Mouse (Mus musculus) spleen, embryonic (tissue): Measurements from ENCODE around the gene Tm9sf4.

Experiments
- CTCF ChIA-PET: fragments of 350-600 bp; sonication (Branson Sonifier 250); formaldehyde crosslinking; loops from one replicate; lab custom pipeline; 2022; lab: Charles Lee

The Tm9sf4 gene

GRCm38 (mm10) chr2:153160844-153161683 is at the start of gene Tm9sf4:
Gene Tm9sf4 (plus strand): TSS chr2:153161303.
- CTCF ChIA-PET = interaction anchor here (0.6 to 1.2 kb wide), 2 partner anchors 18 to 73 kb away, joined by 3 to 11 read pairs; no protein-coding TSS in a partner anchor

GRCm38 (mm10) chr2:153115679-153116081 is 45.4 kb upstream of the Tm9sf4 start:
- CTCF ChIA-PET = interaction anchor here (0.7 kb wide), 1 partner anchor 176 kb away, joined by 4 read pairs; no protein-coding TSS in a partner anchor

GRCm38 (mm10) chr2:153117051-153117486 is 44.0 kb upstream of the Tm9sf4 start:
- CTCF ChIA-PET = interaction anchor here (0.6 to 1.1 kb wide), 4 partner anchors 9 to 204 kb away, joined by 3 to 4 read pairs (median 3); no protein-coding TSS in a partner anchor

- CTCF ChIA-PET = interaction anchor here (0.7 to 1.5 kb wide), 4 partner anchors 11 to 45 kb away, joined by 3 to 8 read pairs (median 4); no protein-coding TSS in a partner anchor
Observed at GRCm38 (mm10) chr2:153119488-153119887, 41.6 kb upstream of the Tm9sf4 start.

- CTCF ChIA-PET = interaction anchor here (0.6 to 1.2 kb wide), 2 partner anchors 11 to 32 kb away, joined by 4 to 11 read pairs; no protein-coding TSS in a partner anchor
Observed at GRCm38 (mm10) chr2:153120126-153120525, 41.0 kb upstream of the Tm9sf4 start.

- CTCF ChIA-PET = interaction anchor here (1.2 kb wide), 2 partner anchors 9 to 206 kb away, joined by 3 to 5 read pairs; no protein-coding TSS in a partner anchor
Observed at GRCm38 (mm10) chr2:153121821-153122615, 39.1 kb upstream of the Tm9sf4 start.

- CTCF ChIA-PET = interaction anchor here (1.2 to 1.5 kb wide), 2 partner anchors 41 to 206 kb away, joined by 3 read pairs; no protein-coding TSS in a partner anchor
Observed at GRCm38 (mm10) chr2:153122701-153123100, 38.4 kb upstream of the Tm9sf4 start.

GRCm38 (mm10) chr2:153125875-153126274 is 35.2 kb upstream of the Tm9sf4 start:
- CTCF ChIA-PET = no interaction called here

GRCm38 (mm10) chr2:153131019-153131418 is 30.1 kb upstream of the Tm9sf4 start:
- CTCF ChIA-PET = interaction anchor here (0.7 to 1.7 kb wide), 6 partner anchors 9 to 50 kb away, joined by 3 to 12 read pairs (median 4); no protein-coding TSS in a partner anchor

- CTCF ChIA-PET = interaction anchor here (0.5 to 0.9 kb wide), 4 partner anchors 8 to 451 kb away, joined by 3 to 8 read pairs (median 4); no protein-coding TSS in a partner anchor
Observed at GRCm38 (mm10) chr2:153134237-153134636, 26.9 kb upstream of the Tm9sf4 start.

GRCm38 (mm10) chr2:153136211-153136610 is 24.9 kb upstream of the Tm9sf4 start:
- CTCF ChIA-PET = no interaction called here

- CTCF ChIA-PET = interaction anchor here (0.6 to 1.2 kb wide), 2 partner anchors 8 to 58 kb away, joined by 3 read pairs; no protein-coding TSS in a partner anchor
Observed at GRCm38 (mm10) chr2:153139158-153139557, 21.9 kb upstream of the Tm9sf4 start.

GRCm38 (mm10) chr2:153139996-153140613 is 21.0 kb upstream of the Tm9sf4 start:
- CTCF ChIA-PET = interaction anchor here (0.6 to 1.2 kb wide), 4 partner anchors 9 to 60 kb away, joined by 3 to 9 read pairs (median 3); no protein-coding TSS in a partner anchor

- CTCF ChIA-PET = interaction anchor here (0.6 to 2.0 kb wide), 9 partner anchors 9 to 93 kb away, joined by 3 to 11 read pairs (median 4); partner anchors contain the start of gene Tm9sf4
Observed at GRCm38 (mm10) chr2:153142620-153143199, 18.4 kb upstream of the Tm9sf4 start.

- CTCF ChIA-PET = no interaction called here
Observed at GRCm38 (mm10) chr2:153145346-153145745, 15.8 kb upstream of the Tm9sf4 start.

- CTCF ChIA-PET = interaction anchor here (1.0 to 1.1 kb wide), 2 partner anchors 22 to 67 kb away, joined by 3 to 4 read pairs; no protein-coding TSS in a partner anchor
Observed at GRCm38 (mm10) chr2:153147236-153147635, 13.9 kb upstream of the Tm9sf4 start.

GRCm38 (mm10) chr2:153147715-153148114 is 13.4 kb upstream of the Tm9sf4 start:
- CTCF ChIA-PET = interaction anchor here (0.6 to 1.1 kb wide), 3 partner anchors 13 to 67 kb away, joined by 3 to 4 read pairs (median 3); no protein-coding TSS in a partner anchor

GRCm38 (mm10) chr2:153149742-153150141 is 11.4 kb upstream of the Tm9sf4 start:
- CTCF ChIA-PET = interaction anchor here (0.6 kb wide), 1 partner anchor 69 kb away, joined by 3 read pairs; no protein-coding TSS in a partner anchor

GRCm38 (mm10) chr2:153151026-153151425 is 10.1 kb upstream of the Tm9sf4 start:
- CTCF ChIA-PET = no interaction called here
